Mouse (Mus musculus) CH12.LX (cell line): ENCODE measurements around the gene Rplp2. TPM values are rescaled to one million over a fixed set of nuclear protein-coding genes. Genes with fewer than 3 reads are reported as not detected.

Experiments used
- DNase-seq: peaks from one replicate; pipeline ENCODE4 v3.0.0-alpha.2; 2013; ENCODE audit errors: extremely low read depth
- H3K27ac ChIP-seq: 2 replicates; pipeline ENCODE4 v1.5.1; 2012; ENCODE audit warnings: low read depth, mild to moderate bottlenecking, control low read depth, moderate library complexity; ENCODE audit not compliant: insufficient read depth
- H3K27me3 ChIP-seq: replicated peaks from 2 replicates; pipeline ENCODE3; 2012; ENCODE audit warnings: inconsistent platforms
- H3K36me3 ChIP-seq, 2 experiments: replicated peaks in 1 of 2; 2 replicates each; pipeline versions ENCODE3 to v1.6.1; 2012; ENCODE audit warnings: inconsistent platforms in 1 of 2, low read length in 1 of 2, mild to moderate bottlenecking in 1 of 2, mixed read lengths in 1 of 2, moderate library complexity in 1 of 2; ENCODE audit not compliant: control insufficient read depth in 1 of 2, insufficient read depth in 1 of 2
- H3K4me1 ChIP-seq, 2 experiments: 2 replicates each; pipeline ENCODE4 v1.6.1; 2012; ENCODE audit warnings: inconsistent platforms in 1 of 2, moderate library complexity in 1 of 2; ENCODE audit not compliant: insufficient read depth in 2 of 2, control insufficient read depth in 1 of 2
- H3K4me2 ChIP-seq: 2 replicates; pipeline ENCODE4 v1.6.1; 2012; ENCODE audit warnings: low read depth, mild to moderate bottlenecking, control low read depth; ENCODE audit not compliant: poor library complexity, insufficient read depth, severe bottlenecking
- H3K4me3 ChIP-seq, 3 experiments: fragments of 150-350 bp in 1 of 3; sonication (generic) in 1 of 3; replicated peaks in 1 of 3; 2 replicates each; pipeline versions ENCODE3 to v1.5.1; 2011 to 2012; ENCODE audit warnings: low read depth in 2 of 3, low read length in 2 of 3, mild to moderate bottlenecking in 2 of 3, moderate library complexity in 2 of 3, control low read depth in 1 of 3, improper control_type of control experiment in 1 of 3, inconsistent platforms in 1 of 3, mixed read lengths in 1 of 3; ENCODE audit not compliant: poor library complexity in 1 of 3
- H3K79me2 ChIP-seq: replicated peaks from 2 replicates; pipeline ENCODE4 v1.6.1; 2012; ENCODE audit warnings: mild to moderate bottlenecking, moderate library complexity; ENCODE audit not compliant: control insufficient read depth, poor library complexity, insufficient read depth, severe bottlenecking; ENCODE audit errors: extremely low read depth
- H3K9ac ChIP-seq: 2 replicates; pipeline ENCODE4 v1.6.1; 2012; ENCODE audit warnings: low read depth, mild to moderate bottlenecking, control low read depth, moderate library complexity; ENCODE audit not compliant: insufficient read depth
- H3K9me3 ChIP-seq: replicated peaks from 2 replicates; pipeline ENCODE3; 2012; ENCODE audit warnings: low read length, inconsistent platforms, mixed read lengths
- CTCF ChIP-seq, 2 experiments: IDR thresholded peaks in 1 of 2; conservative IDR thresholded peaks in 1 of 2; 2 replicates each; pipeline ENCODE4 v1.5.1; 2011 to 2012; ENCODE audit warnings: low read depth in 2 of 2, low read length in 2 of 2, improper control_type of control experiment in 1 of 2, inconsistent platforms in 1 of 2, mild to moderate bottlenecking in 1 of 2, moderate library complexity in 1 of 2
- ELF1 ChIP-seq: IDR thresholded peaks from 2 replicates; pipeline ENCODE4 v1.6.1; 2014; ENCODE audit warnings: low read depth, mild to moderate bottlenecking, inconsistent platforms, low read length, improper control_type of control experiment
- GABPA ChIP-seq: IDR thresholded peaks from 2 replicates; pipeline ENCODE4 v1.6.1; 2012; ENCODE audit warnings: low read depth, low read length, improper control_type of control experiment, inconsistent platforms; ENCODE audit not compliant: insufficient replicate concordance
- HCFC1 ChIP-seq: IDR thresholded peaks from 2 replicates; pipeline ENCODE4 v1.6.1; 2012; ENCODE audit warnings: low read depth, mild to moderate bottlenecking, inconsistent platforms, low read length, improper control_type of control experiment
- MAFK ChIP-seq: IDR thresholded peaks from 2 replicates; pipeline ENCODE4 v1.6.1; 2011; ENCODE audit warnings: low read length, improper control_type of control experiment; ENCODE audit not compliant: insufficient replicate concordance
- MAX ChIP-seq: IDR thresholded peaks from 2 replicates; pipeline ENCODE4 v1.6.1; 2011; ENCODE audit warnings: low read length, improper control_type of control experiment
- MAZ ChIP-seq: IDR thresholded peaks from 2 replicates; pipeline ENCODE4 v1.6.1; 2012; ENCODE audit warnings: low read depth, mild to moderate bottlenecking, inconsistent platforms, low read length, improper control_type of control experiment, moderate library complexity
- MXI1 ChIP-seq: IDR thresholded peaks from 2 replicates; pipeline ENCODE4 v1.6.1; 2011; ENCODE audit warnings: mild to moderate bottlenecking, low read depth, low read length, improper control_type of control experiment
- NELFE ChIP-seq: IDR thresholded peaks from 2 replicates; pipeline ENCODE4 v1.6.1; 2011; ENCODE audit warnings: low read depth, low read length, improper control_type of control experiment
- RCOR1 ChIP-seq: conservative IDR thresholded peaks from 2 replicates; pipeline ENCODE4 v1.6.1; 2012; ENCODE audit warnings: low read depth, mild to moderate bottlenecking, inconsistent platforms, low read length, improper control_type of control experiment
- SIN3A ChIP-seq: IDR thresholded peaks from 2 replicates; pipeline ENCODE4 v1.6.1; 2012; ENCODE audit warnings: low read length, improper control_type of control experiment, inconsistent platforms
- SMC3 ChIP-seq: IDR thresholded peaks from 2 replicates; pipeline ENCODE4 v1.6.1; 2011; ENCODE audit warnings: low read depth, low read length, improper control_type of control experiment
- TBP ChIP-seq: conservative IDR thresholded peaks from 2 replicates; pipeline ENCODE4 v1.6.1; 2011; ENCODE audit warnings: low read depth, low read length, improper control_type of control experiment
- TCF12 ChIP-seq: IDR thresholded peaks from 2 replicates; pipeline ENCODE4 v1.6.1; 2014; ENCODE audit warnings: low read depth, mild to moderate bottlenecking, inconsistent platforms, low read length, improper control_type of control experiment
- UBTF ChIP-seq: IDR thresholded peaks from 2 replicates; pipeline ENCODE4 v1.6.1; 2012; ENCODE audit warnings: low read depth, mild to moderate bottlenecking, inconsistent platforms, low read length, improper control_type of control experiment, moderate library complexity
- USF2 ChIP-seq: conservative IDR thresholded peaks from 2 replicates; pipeline ENCODE4 v1.6.1; 2011; ENCODE audit warnings: low read depth, low read length, improper control_type of control experiment
- ZC3H11A ChIP-seq: IDR thresholded peaks from 2 replicates; pipeline ENCODE4 v1.6.1; 2012; ENCODE audit warnings: low read depth, mild to moderate bottlenecking, inconsistent platforms, low read length, improper control_type of control experiment
- ZMIZ1 ChIP-seq: IDR thresholded peaks from 2 replicates; pipeline ENCODE4 v1.6.1; 2012; ENCODE audit warnings: low read depth, mild to moderate bottlenecking, inconsistent platforms, low read length, improper control_type of control experiment
- dilution Hi-C: fragments of 300-500 bp; cut with MboI; formaldehyde crosslinking; loops from 2 replicates; pipeline ENCODE4 v1.14.3; 2020; ENCODE audit warnings: low sequenced_read_pairs; ENCODE audit not compliant: extremely low pct_unique_long_range_greater_than_20kb, extremely low pct_ligation_motif_present
- in situ Hi-C: fragments of 300-500 bp; cut with MboI; formaldehyde crosslinking; loops from 3 replicates; pipeline ENCODE4 v1.14.3; 2019; ENCODE audit warnings: low sequenced_read_pairs, low pct_ligation_motif_present, low pct_unique_long_range_greater_than_20kb, mixed read lengths
- polyA plus RNA-seq: library from polyadenylated mRNA; unstranded; fragments of >175 nt; gene quantifications from 2 replicates; pipeline ENCODE4 v1.2.1, GENCODE M21; 2012; ENCODE audit warnings: low read depth; ENCODE audit not compliant: insufficient read length
- total RNA-seq, 2 experiments: library from RNA; depleted of rRNA; stranded (reverse); fragments of 300-350 nt in 1 of 2; fragments of >200 nt in 1 of 2; gene quantifications; 2 replicates each; pipeline ENCODE4 v1.2.3; 2012 to 2014

Gene Rplp2
- total and polyA plus RNA-seq, 3 experiments = 791 to 3,416 (median 2,025) TPM

DNA sequence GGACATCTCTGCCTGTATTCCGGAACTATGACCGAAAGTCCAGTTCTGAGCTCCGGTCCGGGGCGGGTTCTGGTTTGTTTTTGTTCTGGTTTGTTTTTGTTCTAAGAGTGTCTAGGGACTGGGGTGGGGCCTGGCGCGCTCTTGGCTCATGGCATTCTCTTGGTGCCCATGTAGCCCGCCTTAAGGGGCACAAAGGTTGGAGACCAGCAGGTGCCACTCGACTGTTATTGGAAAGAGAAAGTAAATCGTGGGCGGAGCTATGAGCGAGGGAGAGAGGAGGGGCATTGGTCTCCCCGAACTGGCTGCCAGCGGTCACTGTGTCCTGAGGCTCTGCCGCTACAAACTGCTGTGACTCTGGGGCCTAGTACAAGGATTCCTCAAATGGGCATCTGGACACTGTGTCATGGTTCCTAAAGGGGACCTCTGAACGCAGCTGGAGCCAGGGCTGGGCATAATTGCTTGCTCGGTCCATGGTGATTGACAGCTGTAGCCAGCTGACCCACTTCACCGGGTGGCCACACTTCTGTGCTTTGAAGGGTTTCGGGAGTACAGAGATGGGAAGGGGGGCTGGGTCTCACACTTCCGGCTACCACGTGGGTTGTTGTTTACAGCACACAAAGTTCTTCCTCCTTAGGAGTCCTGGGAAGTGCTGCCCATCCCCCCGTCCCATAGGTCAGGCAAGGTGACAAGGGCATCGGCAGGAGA lies 8.6 kb downstream of the Rplp2 start:
- dilution Hi-C loops (no loop called here), in situ Hi-C loops (no loop called here)
- H3K9ac ChIP-seq = peak overlapping the region; percentile 41

GRCm38 (mm10) chr7:141456739-141457138 lies 9.6 kb downstream of the Rplp2 start:
- Histone ChIP-seq H3K27ac (no peak overlapping the region), H3K27me3 (no peaks in the 10 kb centered on the region), H3K9me3 (no peaks in the 10 kb centered on the region), H3K4me3 (no peak overlapping the region), H3K4me2 (no peak overlapping the region), H3K79me2 (no peaks in the 10 kb centered on the region), H3K9ac (no peak overlapping the region), H3K36me3 (peaks cover 28 to 49% of the 10 kb centered on the region in 2 experiments), H3K4me1 (peaks cover 11 to 26% of the 10 kb centered on the region in 2 experiments)
- TF ChIP-seq TCF12 (no peak), MAFK (no peak), USF2 (no peak), TBP (no peak), NELFE (no peak), ZMIZ1 (no peak), CTCF (conservative IDR thresholded peaks at IDR 0.05 in 1 of 2, IDR thresholded peaks at IDR 0.05 in 1 of 2; ENCODE audit: low read depth in 2 of 2, low read length in 2 of 2) (no peak), SIN3A (no peak), MXI1 (no peak), RCOR1 (no peak), ZC3H11A (no peak), UBTF (no peak), HCFC1 (no peak)
- dilution Hi-C loops (no loop called here), in situ Hi-C loops (no loop called here)
- DNase-seq = no peak

More for the DNA sequence above, 8.6 kb downstream of the Rplp2 start:
- H3K79me2 ChIP-seq = no peaks in the 10 kb centered on the region
- peak overlapping the region; percentile 66 for H3K27ac ChIP-seq
- no peak for DNase-seq
- TF ChIP-seq ZMIZ1 (0 out of 2 replicates have a peak, but pooled peaks have one; percentile 6), MXI1 (peak; percentile 84; the same call in 1 of the 2 replicates), SMC3 (no peak), MAZ (no peak), NELFE (no peak), GABPA (no peak), MAX (peak; percentile 87), MAFK (no peak), ELF1 (0 out of 2 replicates have a peak, but pooled peaks have one; percentile 16), SIN3A (peak; percentile 80)
- no peaks in the 10 kb centered on the region for H3K9me3 ChIP-seq
- peak overlapping the region; percentile 77 to 96 (median 83) for H3K4me3 ChIP-seq
- peak overlapping the region; percentile 64 for H3K4me2 ChIP-seq
- H3K27me3 ChIP-seq = no peaks in the 10 kb centered on the region
- peaks cover 11 to 29% of the 10 kb centered on the region in 2 experiments for H3K4me1 ChIP-seq
- peaks cover 38 to 57% of the 10 kb centered on the region in 2 experiments for H3K36me3 ChIP-seq
